Mouse (Mus musculus) layer of hippocampus, adult 2 months (tissue): ENCODE measurements at regions not wholly inside any gene's neighbourhood (a gene's known extent, or its start where the extent isn't known, plus 50 kb on each side); places are given as distances from the start of the nearest gene placed in this dataset.

Experiments used
- DNase-seq, 2 experiments: peaks; one replicate each; pipeline ENCODE4 v3.0.0; 2022; ENCODE audit warnings: low spot score in 2 of 2
- H3K27ac ChIP-seq: fragments of 200-600 bp; 2 replicates; pipeline ENCODE4 v1.8.1; 2022
- H3K4me3 ChIP-seq: fragments of 200-600 bp; 2 replicates; pipeline ENCODE4 v1.8.1; 2022; ENCODE audit warnings: mild to moderate bottlenecking
- CTCF ChIP-seq: fragments of 200-600 bp; conservative IDR thresholded peaks from 2 replicates; pipeline ENCODE4 v1.8.1; 2022; ENCODE audit warnings: antibody characterized with exemption, mild to moderate bottlenecking, moderate library complexity

GRCm38 (mm10) chr8:26535816-26536215 lies 416.5 kb downstream of the Gm45692 start:
- no peak for TF ChIP-seq CTCF
- Histone ChIP-seq H3K4me3 (no peak overlapping the region), H3K27ac (no peak overlapping the region)
- peak in 1 of 2 experiments; percentile 8 for DNase-seq

- no peak for TF ChIP-seq CTCF
- Histone ChIP-seq H3K27ac (no peak overlapping the region), H3K4me3 (no peak overlapping the region)
- no peak for DNase-seq
These were observed 423.4 kb upstream of the Zfp703 start for GRCm38 (mm10) chr8:26553691-26554090.

DNA sequence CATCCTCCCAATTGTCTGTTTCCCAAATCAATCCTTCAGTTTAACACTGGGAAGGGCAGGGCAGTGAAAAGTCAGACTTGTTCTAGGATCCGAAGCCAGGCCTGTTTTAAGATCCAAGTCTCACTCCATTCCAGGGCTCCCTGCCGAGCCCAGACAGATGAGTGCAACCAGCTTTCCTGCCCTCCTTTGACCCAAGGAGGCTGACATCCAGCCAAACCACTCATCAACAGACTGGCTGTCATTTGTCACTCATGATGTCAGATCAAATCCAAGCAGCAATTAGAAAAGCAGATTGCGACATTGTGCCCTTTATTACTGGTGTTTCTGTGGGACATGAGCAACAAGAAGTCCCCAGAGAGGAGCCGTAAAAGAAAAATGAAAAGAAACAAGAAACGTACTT lies 417.9 kb upstream of the Zfp703 start:
- no peak for TF ChIP-seq CTCF
- Histone ChIP-seq H3K4me3 (no peak overlapping the region), H3K27ac (no peak overlapping the region)
- DNase-seq = no peak

DNA sequence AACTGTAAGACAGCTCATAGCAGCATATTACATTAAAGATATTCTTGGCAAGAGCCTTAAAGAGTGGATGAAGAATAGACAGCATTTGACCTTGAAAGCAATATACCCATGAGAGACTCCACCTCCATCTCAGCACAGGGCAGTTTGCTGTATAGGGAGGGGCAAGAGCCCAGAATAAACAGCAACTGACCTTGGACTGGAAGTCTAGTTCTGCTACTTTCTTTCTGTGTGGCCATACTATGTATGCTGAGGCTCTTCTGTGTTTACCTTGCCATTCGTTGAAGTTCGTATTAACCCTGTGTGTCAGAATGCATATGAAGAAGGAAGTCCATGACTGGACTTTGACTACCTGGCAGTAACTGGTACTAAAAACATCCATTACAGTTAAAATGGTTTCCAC lies 414.0 kb upstream of the Zfp703 start:
- no peak for TF ChIP-seq CTCF
- Histone ChIP-seq H3K4me3 (no peak overlapping the region), H3K27ac (no peak overlapping the region)
- no peak for DNase-seq

DNA sequence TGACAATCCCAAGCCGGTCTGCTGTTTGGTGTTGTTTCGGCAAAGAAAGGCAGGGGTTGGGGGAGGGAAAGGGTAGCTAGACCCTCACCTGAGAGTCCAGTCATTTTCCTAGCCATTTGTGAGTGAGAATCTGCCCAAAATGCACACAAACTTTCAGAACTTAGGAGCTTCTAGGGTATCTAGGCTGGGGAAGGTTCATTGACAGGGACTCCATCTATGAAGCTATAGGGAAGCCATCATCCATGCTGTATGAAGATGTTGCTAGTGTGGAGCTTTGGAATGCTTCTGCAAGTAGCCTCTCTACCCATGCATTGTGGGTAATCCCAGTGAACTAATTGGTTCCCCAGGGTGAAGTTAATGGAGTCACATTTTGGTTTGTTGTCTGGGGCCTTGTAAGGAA lies 412.9 kb upstream of the Zfp703 start:
- TF ChIP-seq CTCF = no peak
- no peak overlapping the region for H3K4me3 ChIP-seq
- H3K27ac ChIP-seq = no peak overlapping the region
- no peak for DNase-seq

GRCm38 (mm10) chr8:26568423-26569060 lies 408.6 kb upstream of the Zfp703 start:
- no peak for TF ChIP-seq CTCF
- Histone ChIP-seq H3K27ac (no peak overlapping the region), H3K4me3 (no peak overlapping the region)
- DNase-seq = no peak

- no peak overlapping the region for H3K27ac ChIP-seq
- no peak for TF ChIP-seq CTCF
- no peak overlapping the region for H3K4me3 ChIP-seq
- no peak for DNase-seq
These were observed 388.3 kb upstream of the Zfp703 start for GRCm38 (mm10) chr8:26588841-26589240.

DNA sequence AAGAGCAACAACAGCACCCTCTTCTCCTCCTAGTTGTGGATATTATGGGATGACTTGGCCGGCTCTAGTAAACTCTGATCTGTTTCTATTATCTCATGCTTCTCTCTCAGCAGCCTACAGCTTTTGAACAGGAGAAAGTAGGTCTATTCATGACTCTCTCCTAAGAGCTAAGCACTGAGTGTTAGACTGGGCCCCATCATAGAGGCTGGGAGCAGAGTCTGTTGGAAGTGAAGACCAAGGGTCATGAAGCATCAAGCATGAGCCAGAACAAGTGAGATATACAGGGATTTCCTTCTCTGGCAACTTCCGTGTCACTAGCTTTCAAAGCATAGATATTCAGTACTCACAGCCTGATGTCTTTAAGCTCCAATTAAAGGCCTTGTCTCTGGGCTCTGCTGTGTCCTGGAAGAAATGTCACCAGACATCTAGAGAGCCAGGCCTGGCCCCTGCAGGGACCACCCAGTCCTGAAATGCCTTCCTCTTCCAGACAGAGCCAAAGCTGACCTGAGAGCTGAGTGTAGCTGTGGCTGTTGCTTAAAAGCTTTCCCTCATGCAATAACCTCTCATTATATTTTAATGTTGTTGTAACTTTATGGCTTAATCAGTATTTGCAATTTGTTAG lies 386.4 kb upstream of the Zfp703 start:
- no peak for DNase-seq
- Histone ChIP-seq H3K4me3 (no peak overlapping the region), H3K27ac (no peak overlapping the region)
- TF ChIP-seq CTCF = no peak

GRCm38 (mm10) chr8:26591266-26591665 lies 385.9 kb upstream of the Zfp703 start:
- no peak for TF ChIP-seq CTCF
- Histone ChIP-seq H3K4me3 (no peak overlapping the region), H3K27ac (no peak overlapping the region)
- no peak for DNase-seq

- H3K4me3 ChIP-seq = no peak overlapping the region
- TF ChIP-seq CTCF = no peak
- no peak overlapping the region for H3K27ac ChIP-seq
- DNase-seq = no peak
These were observed 383.4 kb upstream of the Zfp703 start for GRCm38 (mm10) chr8:26593536-26594368.

- TF ChIP-seq CTCF = no peak
- H3K27ac ChIP-seq = no peak overlapping the region
- H3K4me3 ChIP-seq = no peak overlapping the region
- no peak for DNase-seq
These were observed 382.7 kb upstream of the Zfp703 start for GRCm38 (mm10) chr8:26594369-26594920.

DNA sequence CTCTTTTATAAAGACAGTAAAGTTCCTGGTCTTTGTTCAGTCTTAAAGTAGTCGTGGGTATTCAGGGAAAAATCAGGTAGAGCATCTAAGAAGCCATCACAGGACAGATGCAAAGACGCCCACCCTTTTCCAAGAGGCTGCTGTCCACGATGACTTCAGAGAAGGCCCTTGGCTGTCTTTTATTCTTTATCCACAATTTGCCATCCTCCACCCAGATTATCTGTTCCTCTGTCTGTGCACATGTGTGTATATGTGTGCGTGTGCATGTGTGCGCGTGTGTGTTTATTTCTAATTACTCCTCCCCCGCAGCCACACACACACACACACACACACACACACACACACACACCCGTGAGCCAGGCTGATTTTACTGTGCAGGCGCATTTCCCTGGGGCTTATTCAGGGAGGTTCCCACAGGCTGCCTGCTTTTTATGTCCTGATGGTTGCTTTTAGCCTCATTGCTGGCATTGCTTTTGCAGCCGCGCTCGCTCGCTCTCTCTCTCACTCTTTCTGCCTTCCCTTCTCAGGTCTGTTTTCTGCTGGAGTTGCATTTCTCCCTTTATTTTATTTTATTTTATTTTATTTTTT lies 381.6 kb upstream of the Zfp703 start:
- DNase-seq = no peak
- H3K4me3 ChIP-seq = no peak overlapping the region
- H3K27ac ChIP-seq = no peak overlapping the region
- TF ChIP-seq CTCF = no peak
